In genomic region chr14:55918240-55919082, GRCm38 (mm10) we compare ENCODE assay signal across 9 mouse cellular contexts. TPM values are rescaled to one million over a fixed set of nuclear protein-coding genes. Genes with fewer than 3 reads are reported as not detected.
A peak's percentile ranks its signal among the peaks of the same experiment; 100 is the strongest.
DNase-seq lines count a peak whose midpoint lies in the region; ATAC-seq and TF ChIP-seq lines count a peak whose summit lies in the region.
"Had no signal": no experiment of that assay in that cellular context is flagged by ENCODE, and none has a peak within 500 bp of the region (broad histone marks: within the 10 kb centered on the region; RNA-seq: fewer than 3 reads in every experiment).

No protein-coding gene starts in this region.

- ATAC-seq in kidney, embryonic 14.5 days (ENCODE audit: low FRiP score, low TSS enrichment), result peak; percentile 84

- no peak overlapping the region for H3K9ac ChIP-seq in kidney, embryonic 14.5 days (ENCODE audit: low read depth, low read length)
- no peak overlapping the region for H3K9ac ChIP-seq in liver, adult 2 months (ENCODE audit: low read depth, low read length)

- H3K9me3 ChIP-seq in kidney, embryonic 14.5 days (ENCODE audit: control insufficient read depth, low read length), result no peaks in the 10 kb centered on the region

- no peak for TF ChIP-seq POLR2A in liver, adult 2 months (IDR thresholded peaks at IDR 0.05; ENCODE audit: extremely low read depth, insufficient read depth, low read length)

- H3K27me3 ChIP-seq in C2C12 (ENCODE audit: control insufficient read depth, insufficient read depth, insufficient read length), result no peaks in the 10 kb centered on the region
- no peaks in the 10 kb centered on the region for H3K27me3 ChIP-seq in kidney, embryonic 14.5 days (ENCODE audit: control insufficient read depth, insufficient read depth, low read length)
- H3K27me3 ChIP-seq in liver, adult 2 months (ENCODE audit: control insufficient read depth, insufficient read depth, low read length), result no peaks in the 10 kb centered on the region

- H3K4me1 ChIP-seq in kidney, embryonic 14.5 days (ENCODE audit: control insufficient read depth, insufficient read depth, low read length), result no peaks in the 10 kb centered on the region
- no peaks in the 10 kb centered on the region for H3K4me1 ChIP-seq in liver, adult 2 months (ENCODE audit: control insufficient read depth, insufficient read depth, low read length)

- no peaks in the 10 kb centered on the region for H3K36me3 ChIP-seq in C2C12 (ENCODE audit: control insufficient read depth, insufficient read depth)
- H3K36me3 ChIP-seq in kidney, embryonic 14.5 days (ENCODE audit: control insufficient read depth, insufficient read depth, low read length), result no peaks in the 10 kb centered on the region
- no peaks in the 10 kb centered on the region for H3K36me3 ChIP-seq in liver, adult 2 months (ENCODE audit: control insufficient read depth, insufficient read depth, low read length)

- no peak overlapping the region for H3K4me2 ChIP-seq in kidney, embryonic 14.5 days (replicated peaks; ENCODE audit: low read depth, low read length)

- peak; percentile 60 for TF ChIP-seq CTCF in C2C12 (IDR thresholded peaks at IDR 0.05; ENCODE audit: control insufficient read depth, insufficient read depth, insufficient read length)
- peak; percentile 61 for TF ChIP-seq CTCF in liver, adult 2 months (IDR thresholded peaks at IDR 0.05; ENCODE audit: low read depth, low read length)

- no peak overlapping the region for H3K27ac ChIP-seq in kidney, embryonic 14.5 days (ENCODE audit: low read depth, low read length)
- H3K27ac ChIP-seq in liver, adult 2 months (replicated peaks; ENCODE audit: insufficient read depth, low read depth, low read length), result no peak overlapping the region

- peak; percentile 60 for DNase-seq in adrenal gland, adult 2 months
- DNase-seq in embryo, embryonic 9.5 days (ENCODE audit: extremely low spot score), result peak; percentile 86
- DNase-seq in heart, adult 9 months (ENCODE audit: low spot score in 2 of 2), result peak; percentile 52 to 79
- DNase-seq in liver, adult 2 months (ENCODE audit: extremely low read depth, low read depth, low spot score), result peak; percentile 74
- DNase-seq in neural tube, embryonic 10.5 days (ENCODE audit: extremely low spot score, low spot score), result peak; percentile 73
- DNase-seq in telencephalon, adult 2 months (ENCODE audit: low read depth, low spot score), result peak; percentile 64

- H3ac ChIP-seq in C2C12 (ENCODE audit: control insufficient read depth, insufficient read length, low read depth), result no peak overlapping the region

- WGBS in kidney, embryonic 14.5 days, result 44% methylated on average over 14 of the region's 14 CpGs
- WGBS in liver, adult 2 months, result 25% methylated on average over 14 of the region's 14 CpGs

- no peaks in the 10 kb centered on the region for H3K79me3 ChIP-seq in C2C12 (ENCODE audit: low read depth)

- H3K79me2 ChIP-seq in C2C12 (ENCODE audit: control insufficient read depth, insufficient read depth), result no peaks in the 10 kb centered on the region
- no peaks in the 10 kb centered on the region for H3K79me2 ChIP-seq in liver, adult 2 months (ENCODE audit: control insufficient read depth, insufficient read depth, low read length)

- no peak overlapping the region for H3K4me3 ChIP-seq in C2C12 (ENCODE audit: insufficient read depth, poor library complexity, severe bottlenecking)
- H3K4me3 ChIP-seq in kidney, embryonic 14.5 days (ENCODE audit: low read length), result no peak overlapping the region
- H3K4me3 ChIP-seq in liver, adult 2 months (ENCODE audit: insufficient read depth, low read depth, low read length), result no peak overlapping the region
- H3K4me3 ChIP-seq: erythroblast, embryonic 14.5 days had no signal

TF ChIP-seq in C2C12, 6 proteins besides CTCF, POLR2A, EP300 and RAD21:
- TF ChIP-seq CEBPB (IDR thresholded peaks at IDR 0.05; ENCODE audit: low read depth), result no peak
- TF ChIP-seq MYOG (IDR thresholded peaks at IDR 0.05; ENCODE audit: control insufficient read depth, extremely low read depth, insufficient read length), result no peak
- no peak for TF ChIP-seq FOSL1 (IDR thresholded peaks at IDR 0.05; ENCODE audit: insufficient read depth, low read length, poor library complexity, severe bottlenecking)
- no peak for TF ChIP-seq USF1 (IDR thresholded peaks at IDR 0.05; ENCODE audit: low read depth)

RNA-seq across cellular contexts. Expression of gene Sdr39u1, which starts 18.4 kb away (rescaled TPM):
- 4.7 TPM for polyA plus RNA-seq in C2C12 (2012; fragmentation: generic; extraction: Trizol)
- total RNA-seq in adrenal gland, adult 2 months (2021), result 10 to 100 TPM; 81.0 to 92.5 TPM
- polyA plus RNA-seq in adrenal gland, adult 2 months (2012; rRNA removed), result 45.9 and 52.8 TPM in 2 replicates
- 61.3 and 64.7 TPM in 2 replicates for polyA plus RNA-seq in kidney, embryonic 14.5 days (2014; fragmentation: Nextera tagmentation; extraction: Ambion mirVana)
- 7.0 and 10.4 TPM in 2 replicates for total RNA-seq in liver, adult 2 months (2014; rRNA removed)
- 13.4 and 16.1 TPM in 2 replicates for polyA plus RNA-seq in liver, adult 2 months (2012; rRNA removed)

RNA-seq across cellular contexts. Expression of gene Cma1, which starts 26.0 kb away (rescaled TPM):
- polyA plus RNA-seq in C2C12 (2012; fragmentation: generic; extraction: Trizol), result 0.90 TPM
- 1 to 10 TPM; 2.3 TPM for total RNA-seq in adrenal gland, adult 2 months (2021)
- 0.85 and 1.1 TPM in 2 replicates for polyA plus RNA-seq in adrenal gland, adult 2 months (2012; rRNA removed)
- polyA plus RNA-seq in kidney, embryonic 14.5 days (2014; fragmentation: Nextera tagmentation; extraction: Ambion mirVana), result 0.30 and 1.1 TPM in 2 replicates
- not detected in 2 replicates for total RNA-seq in liver, adult 2 months (2014; rRNA removed)
- not detected in 2 replicates for polyA plus RNA-seq in liver, adult 2 months (2012; rRNA removed)
- polyA plus RNA-seq: erythroblast, embryonic 14.5 days had no signal

RNA-seq across cellular contexts. Expression of gene Cma2, which starts 32.3 kb away (rescaled TPM):
- not detected for polyA plus RNA-seq in C2C12 (2012; fragmentation: generic; extraction: Trizol)
- under 1 TPM in 1 of 2 experiments, not detected in 1; 0.35 TPM for total RNA-seq in adrenal gland, adult 2 months (2021)
- not detected in 2 replicates for polyA plus RNA-seq in adrenal gland, adult 2 months (2012; rRNA removed)
- polyA plus RNA-seq in kidney, embryonic 14.5 days (2014; fragmentation: Nextera tagmentation; extraction: Ambion mirVana), result not detected in 2 replicates
- total RNA-seq in liver, adult 2 months (2014; rRNA removed), result not detected in 2 replicates
- polyA plus RNA-seq in liver, adult 2 months (2012; rRNA removed), result not detected in 2 replicates
- polyA plus RNA-seq: erythroblast, embryonic 14.5 days had no signal

RNA-seq across cellular contexts. Expression of gene Khnyn, which starts 33.7 kb away (rescaled TPM):
- polyA plus RNA-seq in C2C12 (2012; fragmentation: generic; extraction: Trizol), result 3.6 TPM
- 10 to 100 TPM; 12.3 to 18.2 TPM for total RNA-seq in adrenal gland, adult 2 months (2021)
- polyA plus RNA-seq in adrenal gland, adult 2 months (2012; rRNA removed), result 13.0 and 14.6 TPM in 2 replicates
- polyA plus RNA-seq in kidney, embryonic 14.5 days (2014; fragmentation: Nextera tagmentation; extraction: Ambion mirVana), result 7.0 and 9.7 TPM in 2 replicates
- total RNA-seq in liver, adult 2 months (2014; rRNA removed), result 29.8 and 32.5 TPM in 2 replicates
- polyA plus RNA-seq in liver, adult 2 months (2012; rRNA removed), result 13.3 and 15.4 TPM in 2 replicates

RNA-seq across cellular contexts. Expression of gene Cbln3, which starts 34.3 kb away (rescaled TPM):
- polyA plus RNA-seq in C2C12 (2012; fragmentation: generic; extraction: Trizol), result 0.05 TPM
- under 1 TPM in 1 of 2 experiments, not detected in 1; 0.20 TPM for total RNA-seq in adrenal gland, adult 2 months (2021)
- polyA plus RNA-seq in adrenal gland, adult 2 months (2012; rRNA removed), result 0.03 and 0.25 TPM in 2 replicates
- 0.23 and 0.31 TPM in 2 replicates for polyA plus RNA-seq in kidney, embryonic 14.5 days (2014; fragmentation: Nextera tagmentation; extraction: Ambion mirVana)
- total RNA-seq in liver, adult 2 months (2014; rRNA removed), result 0.18 and 0.34 TPM in 2 replicates
- 0.49 and 0.64 TPM in 2 replicates for polyA plus RNA-seq in liver, adult 2 months (2012; rRNA removed)
- polyA plus RNA-seq: erythroblast, embryonic 14.5 days had no signal
